Mouse (Mus musculus) forebrain, embryonic 11.5 days (tissue): Measurements from ENCODE around the gene Unc5cl. TPM values are rescaled to one million over a fixed set of nuclear protein-coding genes. Genes with fewer than 3 reads are reported as not detected.

ENCODE experiments used
- ATAC-seq: fragments of 200-750 bp; cut with Nextera tagmentation; replicated peaks from 2 replicates; pipeline ENCODE4 v1.8.0; 2017; ENCODE audit warnings: moderate TSS enrichment; ENCODE audit not compliant: low FRiP score
- DNase-seq: peaks from one replicate; pipeline ENCODE4 v3.0.0-alpha.2; 2017; ENCODE audit warnings: low spot score
- H3K27ac ChIP-seq: fragments of 300-500 bp; sonication (generic); 2 replicates; pipeline ENCODE4 v1.5.1; 2014; ENCODE audit warnings: low read depth, low read length
- H3K27me3 ChIP-seq: fragments of 300-500 bp; sonication (generic); 2 replicates; pipeline ENCODE4 v1.6.1; 2014; ENCODE audit warnings: mild to moderate bottlenecking, low read length, mixed read lengths; ENCODE audit not compliant: control insufficient read depth, insufficient read depth
- H3K36me3 ChIP-seq: fragments of 300-500 bp; sonication (generic); 2 replicates; pipeline ENCODE4 v1.6.1; 2014; ENCODE audit warnings: mild to moderate bottlenecking, low read length, moderate library complexity, mixed read lengths; ENCODE audit not compliant: control insufficient read depth, insufficient read depth
- H3K4me1 ChIP-seq: fragments of 300-500 bp; sonication (generic); replicated peaks from 2 replicates; pipeline ENCODE4 v1.6.1; 2014; ENCODE audit warnings: low read length, mixed read lengths; ENCODE audit not compliant: control insufficient read depth, insufficient read depth
- H3K4me2 ChIP-seq: fragments of 300-500 bp; sonication (generic); 2 replicates; pipeline ENCODE4 v1.6.1; 2014; ENCODE audit warnings: low read depth, mild to moderate bottlenecking, low read length, moderate library complexity, mixed read lengths; ENCODE audit not compliant: severe bottlenecking
- H3K4me3 ChIP-seq: fragments of 300-500 bp; sonication (generic); 2 replicates; pipeline ENCODE4 v1.5.1; 2014; ENCODE audit warnings: low read depth, low read length
- H3K9ac ChIP-seq: fragments of 300-500 bp; sonication (generic); 2 replicates; pipeline ENCODE4 v1.6.1; 2014; ENCODE audit warnings: low read length
- H3K9me3 ChIP-seq: fragments of 300-500 bp; sonication (generic); 2 replicates; pipeline ENCODE4 v1.6.1; 2016; ENCODE audit warnings: low read length, mixed read lengths; ENCODE audit not compliant: control insufficient read depth
- WGBS: fragments of 180-500 bp; shearing (Covaris S2); extraction: QIAGEN DNeasy Blood & Tissue Kit; methylation state at CpG from one replicate; pipeline ENCODE4 v1.1.7; 2014; 5-methylcytosine and 5-hydroxymethylcytosine counted together
- polyA plus RNA-seq: library from polyadenylated mRNA; unstranded; fragments of >200 nt; fragmentation: Nextera tagmentation; extraction: Ambion mirVana; gene quantifications from 2 replicates; pipeline ENCODE4 v1.2.1, GENCODE M21; 2014

Unc5cl gene
- polyA plus RNA-seq, 1 experiment from 2014 or later = 0.17 TPM

- no peaks in the 10 kb centered on the region for H3K27me3 ChIP-seq
- H3K9ac ChIP-seq = no peak overlapping the region
- H3K27ac ChIP-seq = no peak overlapping the region
- no peak for DNase-seq
- H3K36me3 ChIP-seq = no peaks in the 10 kb centered on the region
- no peak for ATAC-seq
- WGBS = 84% methylated on average over 1 of the region's 1 CpGs
- no peak overlapping the region for H3K4me2 ChIP-seq
- no peak overlapping the region for H3K4me3 ChIP-seq
- peaks cover 7% of the 10 kb centered on the region; the same call in 1 of the 2 replicates for H3K4me1 ChIP-seq
- no peaks in the 10 kb centered on the region for H3K9me3 ChIP-seq
Observed at GRCm38 (mm10) chr17:48436487-48436886, 18.2 kb upstream of the Unc5cl start.

GRCm38 (mm10) chr17:48437421-48437911 lies 17.2 kb upstream of the Unc5cl start:
- H3K27ac ChIP-seq = peak overlapping the region; percentile 62
- H3K4me2 ChIP-seq = no peak overlapping the region
- peak; percentile 53; the same call in 1 of the 2 replicates for ATAC-seq
- H3K27me3 ChIP-seq = no peaks in the 10 kb centered on the region
- no peak for DNase-seq
- no peak overlapping the region for H3K4me3 ChIP-seq
- no peaks in the 10 kb centered on the region for H3K9me3 ChIP-seq
- no peaks in the 10 kb centered on the region for H3K36me3 ChIP-seq
- H3K4me1 ChIP-seq = peaks cover 7% of the 10 kb centered on the region; the same call in 1 of the 2 replicates
- H3K9ac ChIP-seq = peak overlapping the region; percentile 44
- WGBS = 29% methylated on average over 7 of the region's 7 CpGs

DNA sequence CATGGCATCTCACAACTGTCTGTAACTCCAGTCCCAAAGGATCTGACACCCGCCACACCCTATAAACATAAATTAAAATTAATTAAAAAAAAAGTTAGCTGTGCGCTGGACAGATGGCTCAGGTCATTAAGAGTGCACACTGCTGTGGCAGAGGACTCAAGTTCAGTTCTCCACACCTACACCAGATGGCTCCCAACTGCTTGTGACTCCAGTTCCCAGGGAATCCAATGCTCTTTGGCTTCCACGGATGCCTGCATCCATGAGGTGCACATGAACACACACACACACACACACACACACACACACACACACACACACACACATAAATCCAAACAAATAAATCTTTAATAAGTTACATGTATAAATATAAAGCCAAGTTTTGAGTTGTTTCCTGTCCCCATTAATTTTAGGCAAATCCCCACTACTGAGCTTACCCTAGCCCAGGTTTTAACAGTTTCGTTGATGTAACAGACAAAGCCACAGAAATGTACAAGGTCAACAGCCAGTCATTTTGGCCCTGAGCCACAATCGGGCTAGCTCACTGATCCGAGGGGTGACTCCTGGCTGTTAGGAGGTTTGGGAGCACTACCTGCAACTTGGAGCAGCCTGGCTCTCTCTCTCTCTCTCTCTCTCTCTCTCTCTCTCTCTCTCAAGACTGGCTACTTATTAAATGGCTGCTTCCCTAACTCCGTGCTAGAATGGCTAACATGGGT lies 11.8 kb upstream of the Unc5cl start:
- H3K36me3 ChIP-seq = no peaks in the 10 kb centered on the region
- H3K4me2 ChIP-seq = no peak overlapping the region
- 79% methylated on average over 7 of the region's 7 CpGs for WGBS
- no peaks in the 10 kb centered on the region for H3K27me3 ChIP-seq
- DNase-seq (no peak), ATAC-seq (no peak)
- H3K9ac ChIP-seq = no peak overlapping the region
- H3K9me3 ChIP-seq = no peaks in the 10 kb centered on the region
- no peak overlapping the region for H3K27ac ChIP-seq
- H3K4me3 ChIP-seq = no peak overlapping the region
- no peaks in the 10 kb centered on the region for H3K4me1 ChIP-seq

- Histone ChIP-seq H3K27ac (no peak overlapping the region), H3K4me1 (no peaks in the 10 kb centered on the region), H3K36me3 (no peaks in the 10 kb centered on the region), H3K4me2 (no peak overlapping the region), H3K4me3 (no peak overlapping the region), H3K27me3 (no peaks in the 10 kb centered on the region), H3K9ac (no peak overlapping the region), H3K9me3 (no peaks in the 10 kb centered on the region)
- WGBS = 51% methylated on average over 16 of the region's 16 CpGs
- ATAC-seq (no peak), DNase-seq (no peak)
Observed at GRCm38 (mm10) chr17:48443542-48444145, 11.1 kb upstream of the Unc5cl start.

DNA sequence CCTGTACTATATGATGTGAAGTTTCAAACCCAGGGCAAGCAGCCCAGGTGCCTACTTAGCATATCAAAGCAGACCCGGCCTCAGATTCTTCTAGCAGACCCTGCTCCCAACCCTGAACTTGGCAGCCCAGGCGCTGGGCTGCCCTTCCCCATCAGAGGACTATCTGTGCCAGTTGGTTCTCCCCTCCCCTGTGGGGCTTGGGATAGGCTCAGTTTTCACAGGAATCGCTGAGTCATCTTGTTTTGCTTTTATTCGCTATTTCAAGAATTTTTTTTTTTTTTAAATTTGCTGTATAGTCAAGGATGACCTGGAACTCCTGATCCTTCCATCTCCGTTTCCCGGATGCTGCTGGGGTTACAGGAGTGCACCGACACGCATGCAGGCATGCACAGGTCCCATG lies 7.0 kb upstream of the Unc5cl start:
- 84% methylated on average over 8 of the region's 8 CpGs for WGBS
- H3K36me3 ChIP-seq = no peaks in the 10 kb centered on the region

DNA sequence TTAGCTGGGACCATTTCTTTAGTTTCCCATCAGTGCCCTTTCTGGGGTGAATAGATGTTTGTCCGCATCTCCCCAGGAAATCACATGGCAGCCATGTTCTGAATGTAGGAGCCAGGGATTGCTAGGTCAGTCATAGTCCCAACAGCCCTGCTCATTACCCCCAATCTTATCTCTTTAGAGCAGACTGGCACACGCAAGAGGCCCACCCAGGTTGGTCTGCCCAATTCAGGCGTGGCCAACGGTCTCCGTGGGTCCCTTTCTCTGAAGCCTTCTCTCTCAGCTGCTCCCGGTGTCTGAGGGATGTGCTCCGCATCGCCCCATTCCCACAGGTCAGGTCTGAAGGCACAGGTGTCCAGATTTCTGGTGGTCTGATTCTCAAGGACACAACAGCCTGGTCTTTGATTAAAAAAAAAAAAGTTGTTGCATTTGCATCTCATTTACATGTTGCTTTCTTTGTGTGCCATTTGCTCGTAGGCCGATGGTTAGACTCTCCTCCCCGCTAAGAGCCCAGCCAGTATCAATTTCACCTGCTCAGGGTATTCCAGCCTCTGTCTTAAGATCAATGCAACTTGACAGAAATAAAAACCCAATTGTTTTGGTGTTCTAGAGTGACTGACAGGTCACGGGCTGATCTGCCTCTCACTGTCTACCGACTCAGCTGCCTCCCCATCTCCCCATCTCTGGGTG lies 3.9 kb upstream of the Unc5cl start:
- Histone ChIP-seq H3K9ac (no peak overlapping the region), H3K4me2 (no peak overlapping the region), H3K36me3 (no peaks in the 10 kb centered on the region), H3K4me1 (no peaks in the 10 kb centered on the region), H3K27me3 (no peaks in the 10 kb centered on the region), H3K9me3 (no peaks in the 10 kb centered on the region), H3K27ac (no peak overlapping the region), H3K4me3 (no peak overlapping the region)
- 86% methylated on average over 13 of the region's 13 CpGs for WGBS
- ATAC-seq = no peak
- DNase-seq = no peak

More for the DNA sequence above, 7.0 kb upstream of the Unc5cl start:
- Histone ChIP-seq H3K27ac (no peak overlapping the region), H3K4me3 (no peak overlapping the region), H3K27me3 (no peaks in the 10 kb centered on the region), H3K4me1 (no peaks in the 10 kb centered on the region), H3K9ac (no peak overlapping the region), H3K4me2 (no peak overlapping the region), H3K9me3 (no peaks in the 10 kb centered on the region)
- ATAC-seq (no peak), DNase-seq (no peak)

DNA sequence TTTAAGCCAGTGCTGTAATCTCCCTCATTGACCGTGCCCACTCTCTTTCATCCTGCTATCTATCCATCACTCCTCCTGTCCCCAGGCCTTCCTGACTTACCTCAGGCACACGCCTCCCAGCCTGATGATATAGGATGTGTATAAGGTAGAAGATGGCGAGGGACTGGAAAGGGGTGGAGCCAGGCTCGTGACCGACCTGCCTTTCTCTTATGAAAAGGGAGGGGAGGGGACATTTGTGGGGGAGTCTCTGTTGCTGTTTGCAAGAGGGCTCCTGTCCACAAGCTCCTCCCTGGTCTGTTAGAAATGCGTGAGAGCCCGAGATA lies 3.4 kb upstream of the Unc5cl start, which contains the start of gene Tspo2:
Gene Tspo2, minus strand, starts transcription at position 170 of the 323 bp plus-strand sequence.
- DNase-seq (no peak), ATAC-seq (no peak)
- no peaks in the 10 kb centered on the region for H3K27me3 ChIP-seq
- no peak within 1 kb of the TSS for H3K4me3 ChIP-seq
- H3K4me1 ChIP-seq = no peaks in the 10 kb centered on the region
- H3K9me3 ChIP-seq = no peaks in the 10 kb centered on the region
- H3K4me2 ChIP-seq = no peak within 1 kb of the TSS
- 80% methylated on average over 7 of the region's 7 CpGs for WGBS
- H3K36me3 ChIP-seq = no peaks in the 10 kb centered on the region
- H3K9ac ChIP-seq = no peak within 1 kb of the TSS
- H3K27ac ChIP-seq = no peak within 1 kb of the TSS

DNA sequence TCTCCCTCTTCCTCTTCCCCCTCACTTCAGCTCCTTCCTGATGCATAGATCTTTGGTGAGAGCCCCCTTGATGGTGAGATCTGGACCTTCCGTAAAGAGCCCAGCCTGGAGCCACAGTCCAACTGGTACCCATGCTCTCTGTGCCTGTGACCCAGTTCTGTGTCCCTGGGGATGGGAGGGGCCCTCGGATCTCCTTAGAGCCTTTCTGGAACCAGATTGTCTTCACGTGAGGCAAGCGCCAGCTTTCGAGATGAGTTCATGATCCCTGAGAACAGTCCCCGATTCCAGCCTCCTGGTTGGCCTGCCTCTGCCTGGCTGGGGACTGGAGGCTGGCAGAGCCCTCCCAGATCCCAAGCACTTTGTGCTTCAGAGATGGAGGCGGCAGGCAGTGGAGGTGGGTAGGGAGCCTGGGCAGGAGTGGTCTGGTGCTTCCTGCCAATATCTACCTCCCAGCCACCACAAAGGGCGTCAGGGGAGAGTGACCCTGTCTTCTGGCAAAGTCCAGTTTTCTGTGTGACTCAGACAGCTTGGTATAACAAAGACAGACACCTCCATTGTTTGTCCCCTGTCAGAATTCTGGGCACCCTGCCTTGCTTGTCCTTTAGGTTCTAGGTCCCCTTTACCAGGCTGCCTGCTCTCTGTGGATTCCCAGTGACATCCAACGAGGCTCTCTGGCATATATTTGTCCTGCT lies 2.8 kb upstream of the Unc5cl start:
- 69% methylated on average over 9 of the region's 9 CpGs for WGBS
- no peak for DNase-seq
- Histone ChIP-seq H3K9me3 (no peaks in the 10 kb centered on the region), H3K27ac (no peak overlapping the region), H3K27me3 (no peaks in the 10 kb centered on the region), H3K4me3 (no peak overlapping the region), H3K9ac (no peak overlapping the region), H3K36me3 (no peaks in the 10 kb centered on the region), H3K4me2 (no peak overlapping the region), H3K4me1 (no peaks in the 10 kb centered on the region)
- no peak for ATAC-seq
